Mouse (Mus musculus): ENCODE data around the gene Dimt1. TPM values are rescaled to one million over a fixed set of nuclear protein-coding genes. Genes with fewer than 3 reads are reported as not detected.
"Not testable (repeated sequence)": the region's sequence is repeated elsewhere in the genome, so short reads cannot be mapped to it uniquely, and the experiment has no call there.

Gene Dimt1
- polyA plus RNA-seq (2016; fragmentation: Nextera tagmentation; extraction: Ambion mirVana): 51.1 and 51.8 TPM in 2 replicates

- peak within 1 kb of the TSS; percentile 90 for H3K27ac ChIP-seq
- no peaks in the 10 kb centered on the region for H3K27me3 ChIP-seq
- peaks cover 10% of the 10 kb centered on the region for H3K4me1 ChIP-seq
- H3K9ac ChIP-seq: peak within 1 kb of the TSS; percentile 86
- ATAC-seq (ENCODE audit: insufficient number of reproducible peaks, insufficient read depth, low FRiP score, low TSS enrichment): peak; percentile 99
- H3K9me3 ChIP-seq: no peaks in the 10 kb centered on the region
- H3K4me2 ChIP-seq (replicated peaks): peak within 1 kb of the TSS; percentile 69
- H3K36me3 ChIP-seq: peaks cover 18% of the 10 kb centered on the region
- under 1% methylated on average over 68 of the region's 68 CpGs for WGBS
- H3K4me3 ChIP-seq: peak within 1 kb of the TSS; percentile 95
These were observed at the start of gene Dimt1 for GRCm38 (mm10) chr13:106946594-106947540. Dimt1 (plus strand) TSS chr13:106947127.

GRCm38 (mm10) chr13:106904637-106905036 is 42.3 kb upstream of the Dimt1 start:
- WGBS: 96% methylated on average over 3 of the region's 3 CpGs
- Histone ChIP-seq H3K4me2 (replicated peaks) (no peak overlapping the region), H3K4me1 (no peaks in the 10 kb centered on the region), H3K9me3 (no peaks in the 10 kb centered on the region), H3K27me3 (no peaks in the 10 kb centered on the region), H3K4me3 (no peak overlapping the region), H3K27ac (no peak overlapping the region), H3K36me3 (peaks cover 43% of the 10 kb centered on the region), H3K9ac (no peak overlapping the region)
- no peak for ATAC-seq (ENCODE audit: insufficient number of reproducible peaks, insufficient read depth, low FRiP score, low TSS enrichment)

DNA sequence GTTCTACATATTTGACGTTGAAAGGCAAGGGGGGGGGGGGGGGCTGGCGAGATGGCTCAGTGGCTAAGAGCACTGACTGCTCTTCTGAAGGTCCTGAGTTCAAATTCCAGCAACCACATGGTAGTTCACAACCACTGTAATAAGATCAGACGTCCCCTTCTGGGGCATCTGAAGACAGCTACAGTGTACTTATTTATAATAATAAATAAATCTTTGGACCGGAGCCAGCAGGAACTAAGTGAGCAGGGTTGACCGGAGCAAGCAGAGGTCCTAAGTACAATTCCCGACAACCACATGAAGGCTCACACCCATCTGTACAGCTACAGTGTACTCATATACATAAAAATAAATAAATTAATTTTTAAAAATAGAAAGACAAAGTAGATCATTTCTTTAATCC is 41.8 kb upstream of the Dimt1 start:
- H3K27me3 ChIP-seq; H3K4me2 ChIP-seq (replicated peaks); ATAC-seq (ENCODE audit: insufficient number of reproducible peaks, insufficient read depth, low FRiP score, low TSS enrichment); H3K4me3 ChIP-seq; H3K27ac ChIP-seq; H3K9ac ChIP-seq; H3K9me3 ChIP-seq; H3K4me1 ChIP-seq: not testable (repeated sequence)
- WGBS: 85% methylated on average over 6 of the region's 6 CpGs
- peaks cover 44% of the 10 kb centered on the region for H3K36me3 ChIP-seq

DNA sequence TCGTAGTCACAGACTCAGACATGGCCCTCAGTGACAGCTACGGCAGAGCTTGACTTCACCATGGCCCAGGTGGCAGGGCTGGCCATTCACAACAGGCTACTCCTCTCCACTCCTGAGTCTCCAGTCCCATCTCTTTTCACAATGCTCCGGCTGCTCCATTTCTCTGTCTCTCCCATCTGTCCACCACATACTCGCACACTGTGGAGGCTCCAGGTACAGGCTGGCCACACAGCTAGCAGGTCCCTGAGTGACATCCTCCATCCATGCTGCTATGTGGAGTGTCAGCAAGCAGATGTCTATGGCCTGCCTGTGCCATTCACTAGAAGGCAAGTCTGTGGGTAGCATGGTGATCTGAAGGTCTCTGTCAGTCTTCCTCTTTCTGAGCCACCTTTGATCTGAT is 39.7 kb upstream of the Dimt1 start:
- no peaks in the 10 kb centered on the region for H3K9me3 ChIP-seq
- no peak overlapping the region for H3K27ac ChIP-seq
- no peak overlapping the region for H3K4me2 ChIP-seq (replicated peaks)
- peaks cover 50% of the 10 kb centered on the region for H3K36me3 ChIP-seq
- H3K9ac ChIP-seq: no peak overlapping the region
- no peaks in the 10 kb centered on the region for H3K4me1 ChIP-seq
- 92% methylated on average over 4 of the region's 4 CpGs for WGBS
- no peak for ATAC-seq (ENCODE audit: insufficient number of reproducible peaks, insufficient read depth, low FRiP score, low TSS enrichment)
- no peak overlapping the region for H3K4me3 ChIP-seq
- H3K27me3 ChIP-seq: no peaks in the 10 kb centered on the region

DNA sequence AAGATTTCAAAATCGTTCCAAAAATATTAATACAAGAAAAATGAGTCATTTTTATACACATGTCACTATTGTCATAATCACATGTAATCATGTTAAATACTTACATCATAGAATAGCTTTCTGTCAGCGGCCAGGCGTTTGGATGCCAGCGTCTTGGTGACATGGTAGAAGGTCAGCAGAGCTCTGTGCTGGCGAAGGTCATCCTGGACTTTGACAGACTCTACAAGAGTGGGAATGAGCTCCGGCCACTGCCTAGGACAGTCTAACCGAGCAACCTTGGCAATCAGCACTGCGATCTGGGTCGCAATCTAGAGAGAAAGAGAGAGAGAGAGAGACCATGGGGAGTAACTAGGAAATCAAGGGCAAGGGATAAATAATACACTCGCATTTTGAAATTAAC is 36.8 kb upstream of the Dimt1 start:
- Histone ChIP-seq H3K4me2 (replicated peaks) (no peak overlapping the region), H3K27me3 (no peaks in the 10 kb centered on the region), H3K27ac (no peak overlapping the region), H3K36me3 (peaks cover 46% of the 10 kb centered on the region), H3K4me1 (no peaks in the 10 kb centered on the region), H3K9me3 (no peaks in the 10 kb centered on the region), H3K4me3 (no peak overlapping the region), H3K9ac (no peak overlapping the region)
- ATAC-seq (ENCODE audit: insufficient number of reproducible peaks, insufficient read depth, low FRiP score, low TSS enrichment): no peak
- WGBS: 96% methylated on average over 10 of the region's 10 CpGs

DNA sequence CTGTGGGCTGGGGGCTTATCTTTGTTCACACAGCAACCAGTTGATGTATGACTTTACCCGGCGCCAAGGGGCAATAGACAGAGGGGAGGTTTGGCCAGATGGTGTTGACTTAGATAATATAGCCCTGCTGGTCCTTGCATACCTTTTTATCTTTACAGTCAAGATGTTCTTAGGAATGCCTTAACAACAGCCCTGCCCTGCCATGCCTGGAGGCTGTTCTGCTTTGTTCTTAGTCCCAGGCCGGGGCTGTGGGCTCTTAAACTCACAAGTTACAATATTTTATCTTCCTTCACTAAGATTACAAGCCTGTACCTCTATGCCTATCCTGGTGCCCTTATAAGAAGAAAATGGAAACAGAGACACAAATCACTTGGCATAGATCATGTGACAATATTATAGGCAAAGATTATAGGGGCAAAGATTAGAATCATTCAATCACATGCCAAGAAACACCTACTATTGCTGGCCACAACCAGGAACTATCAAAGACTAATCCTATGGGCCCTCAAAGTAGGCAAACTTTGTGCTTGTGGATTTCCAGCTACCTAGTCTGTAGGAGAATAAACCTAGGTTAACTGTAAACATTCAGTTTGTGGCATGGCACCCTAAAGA is 33.7 kb upstream of the Dimt1 start:
- no peaks in the 10 kb centered on the region for H3K9me3 ChIP-seq
- H3K4me2 ChIP-seq (replicated peaks): no peak overlapping the region
- no peak overlapping the region for H3K9ac ChIP-seq
- 88% methylated on average over 3 of the region's 3 CpGs for WGBS
- no peaks in the 10 kb centered on the region for H3K4me1 ChIP-seq
- no peaks in the 10 kb centered on the region for H3K27me3 ChIP-seq
- no peak for ATAC-seq (ENCODE audit: insufficient number of reproducible peaks, insufficient read depth, low FRiP score, low TSS enrichment)
- H3K4me3 ChIP-seq: no peak overlapping the region
- H3K27ac ChIP-seq: no peak overlapping the region
- peaks cover 22% of the 10 kb centered on the region for H3K36me3 ChIP-seq

DNA sequence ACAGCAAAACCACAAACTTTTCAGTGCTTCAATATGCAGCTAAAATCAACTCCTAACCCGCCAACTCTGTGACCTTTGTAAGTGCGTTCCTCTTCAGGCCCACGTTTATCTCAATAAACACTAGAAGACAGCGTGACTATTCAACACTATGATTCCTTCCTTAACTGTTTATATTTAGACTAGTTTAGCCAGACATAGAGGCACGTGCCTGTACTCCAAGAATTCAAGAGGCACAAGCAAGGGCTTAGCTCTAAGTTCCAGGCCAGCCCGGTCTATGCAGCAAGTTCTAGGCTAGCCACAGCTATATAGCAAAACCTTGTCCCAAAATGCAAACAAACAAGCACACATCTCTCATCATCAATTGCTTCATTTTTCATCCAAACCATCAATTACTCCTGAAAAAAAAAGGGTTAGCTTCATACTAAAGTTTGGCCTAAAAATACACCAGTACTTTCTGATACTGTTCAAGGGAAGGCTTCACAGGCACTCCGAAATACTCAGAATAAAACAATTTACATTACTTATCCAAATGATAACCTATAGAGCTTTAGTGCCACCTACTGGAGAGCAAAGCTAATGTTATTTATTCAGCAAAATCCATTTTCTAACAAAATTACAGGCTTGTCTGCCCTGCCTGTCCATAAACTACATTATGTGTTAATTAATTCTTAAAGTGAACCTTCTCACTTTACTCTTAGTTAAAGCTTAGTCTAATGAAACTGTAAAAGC is 28.4 kb upstream of the Dimt1 start:
- no peak overlapping the region for H3K9ac ChIP-seq
- H3K4me2 ChIP-seq (replicated peaks): no peak overlapping the region
- H3K9me3 ChIP-seq: no peaks in the 10 kb centered on the region
- no peak overlapping the region for H3K27ac ChIP-seq
- peaks cover 19% of the 10 kb centered on the region for H3K36me3 ChIP-seq
- H3K27me3 ChIP-seq: no peaks in the 10 kb centered on the region
- H3K4me3 ChIP-seq: no peak overlapping the region
- no peaks in the 10 kb centered on the region for H3K4me1 ChIP-seq
- ATAC-seq (ENCODE audit: insufficient number of reproducible peaks, insufficient read depth, low FRiP score, low TSS enrichment): no peak
- 88% methylated on average over 7 of the region's 7 CpGs for whole genome bisulfite sequencing

- H3K9me3 ChIP-seq; H3K4me2 ChIP-seq (replicated peaks); ATAC-seq (ENCODE audit: insufficient number of reproducible peaks, insufficient read depth, low FRiP score, low TSS enrichment); H3K9ac ChIP-seq; H3K27ac ChIP-seq; H3K27me3 ChIP-seq; H3K4me1 ChIP-seq; H3K4me3 ChIP-seq: not testable (repeated sequence)
- WGBS: 93% methylated on average over 3 of the region's 3 CpGs
- peaks cover 15% of the 10 kb centered on the region for H3K36me3 ChIP-seq
These were observed 21.0 kb upstream of the Dimt1 start for GRCm38 (mm10) chr13:106925921-106926320.

DNA sequence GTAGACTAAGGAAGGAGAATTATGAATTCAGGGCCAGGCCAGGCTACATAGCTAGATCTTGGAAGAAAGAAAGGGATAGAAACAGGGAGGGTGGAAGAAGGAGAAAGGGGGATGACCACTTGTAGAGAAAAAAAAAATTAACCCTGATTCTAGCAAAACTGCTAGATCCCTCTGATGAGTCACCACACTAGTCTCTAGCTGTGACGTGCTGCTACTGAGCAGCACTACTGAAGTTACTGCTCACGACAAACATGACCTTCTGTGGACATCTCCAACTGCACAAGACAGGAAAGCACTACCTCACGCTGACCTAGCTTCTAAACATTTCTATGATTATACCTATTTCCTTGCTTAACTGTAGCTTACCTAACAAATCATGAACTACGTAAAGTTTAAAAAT is 18.6 kb upstream of the Dimt1 start:
- Histone ChIP-seq H3K4me2 (replicated peaks) (no peak overlapping the region), H3K36me3 (peaks cover 8% of the 10 kb centered on the region; the same call in 1 of the 2 replicates)
- ATAC-seq (ENCODE audit: insufficient number of reproducible peaks, insufficient read depth, low FRiP score, low TSS enrichment): no peak

DNA sequence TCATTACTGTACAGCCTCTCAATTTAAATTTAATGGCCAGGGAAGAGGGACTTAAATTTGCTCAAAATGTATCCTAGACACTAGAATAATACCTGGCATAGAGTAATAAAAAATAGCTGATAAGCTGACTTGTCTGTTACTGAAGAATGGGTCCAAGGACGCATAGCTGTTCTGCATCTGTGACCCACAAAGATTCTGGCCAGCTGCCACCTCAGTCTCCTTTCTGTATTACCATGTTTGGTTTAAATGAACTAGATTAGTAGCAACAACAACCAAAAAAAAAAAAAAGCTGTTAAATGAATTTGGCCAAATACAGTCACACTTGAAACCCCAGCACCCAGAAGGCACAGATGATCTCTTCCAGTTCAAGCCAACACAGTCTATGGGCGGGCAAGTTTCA is 17.7 kb upstream of the Dimt1 start:
- WGBS: 95% methylated on average over 2 of the region's 2 CpGs
- ATAC-seq (ENCODE audit: insufficient number of reproducible peaks, insufficient read depth, low FRiP score, low TSS enrichment): no peak
- peaks cover 4% of the 10 kb centered on the region; the same call in 1 of the 2 replicates for H3K36me3 ChIP-seq
- H3K9me3 ChIP-seq: peaks cover 5% of the 10 kb centered on the region
- no peak overlapping the region for H3K9ac ChIP-seq
- H3K27me3 ChIP-seq: no peaks in the 10 kb centered on the region
- H3K4me2 ChIP-seq (replicated peaks): no peak overlapping the region
- H3K4me1 ChIP-seq: no peaks in the 10 kb centered on the region
- no peak overlapping the region for H3K27ac ChIP-seq
- no peak overlapping the region for H3K4me3 ChIP-seq

More for the DNA sequence above, 18.6 kb upstream of the Dimt1 start:
- H3K9ac ChIP-seq: no peak overlapping the region
- no peak overlapping the region for H3K4me3 ChIP-seq
- H3K9me3 ChIP-seq: peaks cover 5% of the 10 kb centered on the region
- no peaks in the 10 kb centered on the region for H3K27me3 ChIP-seq
- H3K4me1 ChIP-seq: no peaks in the 10 kb centered on the region
- no peak overlapping the region for H3K27ac ChIP-seq
- WGBS: 97% methylated on average over 4 of the region's 4 CpGs

DNA sequence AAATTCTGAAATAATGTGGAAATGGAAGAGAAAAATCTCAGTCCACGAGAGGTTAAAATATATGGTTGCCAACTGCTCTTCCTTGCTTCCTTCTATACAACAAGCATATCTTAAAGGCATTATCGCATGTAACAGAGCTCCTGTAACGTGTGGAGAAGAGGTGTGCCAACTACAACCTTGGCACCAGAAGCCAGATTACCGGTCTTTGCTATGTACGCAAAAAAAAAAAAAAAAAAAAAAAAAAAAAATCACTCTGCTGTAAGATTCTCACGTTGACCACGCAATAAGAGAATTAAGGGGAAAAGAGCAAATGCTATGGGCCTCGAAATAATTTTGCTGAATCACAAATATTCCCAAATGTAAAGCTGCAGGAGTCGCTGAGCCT is 11.1 kb upstream of the Dimt1 start:
- H3K9me3 ChIP-seq: no peaks in the 10 kb centered on the region
- WGBS: 11% methylated on average over 9 of the region's 9 CpGs
- H3K36me3 ChIP-seq: no peaks in the 10 kb centered on the region
- no peak overlapping the region for H3K27ac ChIP-seq
- peak overlapping the region; percentile 62 for H3K4me2 ChIP-seq (replicated peaks)
- no peaks in the 10 kb centered on the region for H3K27me3 ChIP-seq
- H3K4me3 ChIP-seq: peak overlapping the region; percentile 99
- peak overlapping the region; percentile 89 for H3K9ac ChIP-seq
- no peaks in the 10 kb centered on the region for H3K4me1 ChIP-seq
- ATAC-seq (ENCODE audit: insufficient number of reproducible peaks, insufficient read depth, low FRiP score, low TSS enrichment): no peak

Data from embryonic facial prominence, embryonic 12.5 days (tissue).